In the genomic region with DNA sequence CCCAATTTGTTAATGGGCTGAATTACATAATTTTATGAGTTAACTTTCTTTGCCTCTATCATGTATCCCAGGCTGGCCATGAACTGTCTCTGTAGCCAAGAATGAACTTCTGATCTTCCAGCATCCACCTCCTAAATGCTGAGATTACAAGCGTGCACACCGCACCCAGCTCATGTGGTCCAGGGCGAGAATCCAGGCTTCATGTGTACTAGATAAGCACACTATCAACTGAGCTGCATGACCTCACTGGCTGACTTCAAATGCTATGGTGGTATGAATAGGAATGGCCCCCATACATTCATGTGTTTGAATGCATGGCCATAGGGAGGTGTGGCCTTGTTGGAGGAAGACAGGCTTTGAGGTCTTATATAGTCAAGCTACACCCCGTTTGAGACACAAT, we compare ENCODE assay signal across 13 mouse cellular contexts.
"Had no signal": no experiment of that assay in that cellular context is flagged by ENCODE, and none has a peak within 500 bp of the region (broad histone marks: within the 10 kb centered on the region; RNA-seq: fewer than 3 reads in every experiment).

No protein-coding gene starts in this region.

- ATAC-seq: intestine, embryonic 15.5 days; midbrain, embryonic 13.5 days had no signal

- DNase-seq: kidney, adult 2 months; kidney, postnatal 25 days; layer of hippocampus, postnatal 36 days; lung, embryonic 14.5 days; lung, postnatal 14 days; thymus, postnatal 4 days had no signal

- H3K9ac ChIP-seq: intestine, embryonic 15.5 days; limb, embryonic 15.5 days; lung, embryonic 14.5 days; midbrain, embryonic 13.5 days; neural tube, embryonic 15.5 days had no signal

- H3K4me2 ChIP-seq: intestine, embryonic 15.5 days; limb, embryonic 15.5 days; lung, embryonic 14.5 days; midbrain, embryonic 13.5 days; neural tube, embryonic 15.5 days had no signal

- H3K9me3 ChIP-seq: intestine, embryonic 15.5 days; limb, embryonic 15.5 days; midbrain, embryonic 13.5 days; neural tube, embryonic 15.5 days had no signal

- H3K4me3 ChIP-seq: intestine, embryonic 15.5 days; limb, embryonic 15.5 days; midbrain, embryonic 13.5 days; myocyte; neural tube, embryonic 15.5 days had no signal

- H3K27me3 ChIP-seq: intestine, embryonic 15.5 days; limb, embryonic 15.5 days; midbrain, embryonic 13.5 days; neural tube, embryonic 15.5 days had no signal

- H3K27ac ChIP-seq: intestine, embryonic 15.5 days; limb, embryonic 15.5 days; macrophage; midbrain, embryonic 13.5 days; neural tube, embryonic 15.5 days; stomach, postnatal 0 days had no signal
